Mouse (Mus musculus) cerebellum, adult (tissue): ENCODE data around the gene Atp6v1e1.
"Not testable (repeated sequence)": the region's sequence is repeated elsewhere in the genome, so short reads cannot be mapped to it uniquely, and the experiment has no call there.

Experiments used
- ATAC-seq: cut with Nextera tagmentation; 2 replicates; pipeline ENCODE4 v1.9.2; 2017; ENCODE audit warnings: mild to moderate bottlenecking, moderate library complexity, mixed read lengths; ENCODE audit not compliant: insufficient number of reproducible peaks, low FRiP score, low TSS enrichment

The Atp6v1e1 gene

GRCm38 (mm10) chr6:120820941-120821340, 1.7 kb downstream of the Atp6v1e1 start:
- ATAC-seq: no peak

- ATAC-seq: no peak
These were observed 2.4 kb downstream of the Atp6v1e1 start for GRCm38 (mm10) chr6:120820144-120820543.

GRCm38 (mm10) chr6:120819294-120819693, 3.3 kb downstream of the Atp6v1e1 start:
- no peak for ATAC-seq

- not testable (repeated sequence) for ATAC-seq
These were observed 10.6 kb downstream of the Atp6v1e1 start for GRCm38 (mm10) chr6:120811999-120812398.

- ATAC-seq: no peak
These were observed 14.9 kb downstream of the Atp6v1e1 start for GRCm38 (mm10) chr6:120807738-120808081.

GRCm38 (mm10) chr6:120806999-120807737, 15.4 kb downstream of the Atp6v1e1 start:
- no peak for ATAC-seq

GRCm38 (mm10) chr6:120799581-120800041, 23.0 kb downstream of the Atp6v1e1 start:
- no peak for ATAC-seq

GRCm38 (mm10) chr6:120798905-120799304, 23.7 kb downstream of the Atp6v1e1 start:
- no peak for ATAC-seq

GRCm38 (mm10) chr6:120798019-120798418, 24.6 kb downstream of the Atp6v1e1 start:
- peak; percentile 50 for ATAC-seq

- ATAC-seq: no peak
These were observed 26.5 kb downstream of the Atp6v1e1 start for GRCm38 (mm10) chr6:120796111-120796510.

GRCm38 (mm10) chr6:120795422-120796086, 27.0 kb downstream of the Atp6v1e1 start:
- ATAC-seq: no peak

GRCm38 (mm10) chr6:120792947-120793346, 29.6 kb downstream of the Atp6v1e1 start:
- no peak for ATAC-seq

- ATAC-seq: no peak
These were observed 31.9 kb downstream of the Atp6v1e1 start for GRCm38 (mm10) chr6:120790717-120791116.

GRCm38 (mm10) chr6:120790153-120790552, 32.4 kb downstream of the Atp6v1e1 start:
- no peak for ATAC-seq

- no peak for ATAC-seq
These were observed 33.7 kb downstream of the Atp6v1e1 start for GRCm38 (mm10) chr6:120788904-120789303.

GRCm38 (mm10) chr6:120788068-120788607, 34.5 kb downstream of the Atp6v1e1 start:
- ATAC-seq: no peak

- ATAC-seq: no peak
These were observed 38.2 kb downstream of the Atp6v1e1 start for GRCm38 (mm10) chr6:120784351-120784750.

- ATAC-seq: no peak
These were observed 39.6 kb downstream of the Atp6v1e1 start for GRCm38 (mm10) chr6:120782948-120783347.

GRCm38 (mm10) chr6:120778226-120778625, 44.4 kb downstream of the Atp6v1e1 start:
- ATAC-seq: no peak

GRCm38 (mm10) chr6:120777533-120777932, 45.1 kb downstream of the Atp6v1e1 start:
- ATAC-seq: no peak

- no peak for ATAC-seq
These were observed 46.3 kb downstream of the Atp6v1e1 start for GRCm38 (mm10) chr6:120776286-120776685.
